Mouse (Mus musculus) liver, adult (tissue): ENCODE data around the gene Bmt2.

Experiments
- GATA4 ChIP-seq: IDR thresholded peaks from 2 replicates; pipeline ENCODE4 v1.6.1; 2014; ENCODE audit warnings: mild to moderate bottlenecking, low read length; ENCODE audit not compliant: insufficient replicate concordance

Gene Bmt2

GRCm38 (mm10) chr6:13601587-13601986, 76.2 kb downstream of the Bmt2 start:
- no peak for TF ChIP-seq GATA4

- no peak for TF ChIP-seq GATA4
These were observed 79.4 kb downstream of the Bmt2 start for GRCm38 (mm10) chr6:13598239-13598923.

GRCm38 (mm10) chr6:13592729-13593345, 84.9 kb downstream of the Bmt2 start:
- TF ChIP-seq GATA4: no peak

- TF ChIP-seq GATA4: no peak
These were observed 91.2 kb downstream of the Bmt2 start for GRCm38 (mm10) chr6:13586560-13586959.

GRCm38 (mm10) chr6:13586154-13586553, 91.6 kb downstream of the Bmt2 start:
- no peak for TF ChIP-seq GATA4

- TF ChIP-seq GATA4: no peak
These were observed 93.0 kb downstream of the Bmt2 start for GRCm38 (mm10) chr6:13584788-13585187.

- no peak for TF ChIP-seq GATA4
These were observed 95.7 kb downstream of the Bmt2 start for GRCm38 (mm10) chr6:13582075-13582474.
